ENCODE assay signal across 28 mouse cellular contexts in the genomic region with DNA sequence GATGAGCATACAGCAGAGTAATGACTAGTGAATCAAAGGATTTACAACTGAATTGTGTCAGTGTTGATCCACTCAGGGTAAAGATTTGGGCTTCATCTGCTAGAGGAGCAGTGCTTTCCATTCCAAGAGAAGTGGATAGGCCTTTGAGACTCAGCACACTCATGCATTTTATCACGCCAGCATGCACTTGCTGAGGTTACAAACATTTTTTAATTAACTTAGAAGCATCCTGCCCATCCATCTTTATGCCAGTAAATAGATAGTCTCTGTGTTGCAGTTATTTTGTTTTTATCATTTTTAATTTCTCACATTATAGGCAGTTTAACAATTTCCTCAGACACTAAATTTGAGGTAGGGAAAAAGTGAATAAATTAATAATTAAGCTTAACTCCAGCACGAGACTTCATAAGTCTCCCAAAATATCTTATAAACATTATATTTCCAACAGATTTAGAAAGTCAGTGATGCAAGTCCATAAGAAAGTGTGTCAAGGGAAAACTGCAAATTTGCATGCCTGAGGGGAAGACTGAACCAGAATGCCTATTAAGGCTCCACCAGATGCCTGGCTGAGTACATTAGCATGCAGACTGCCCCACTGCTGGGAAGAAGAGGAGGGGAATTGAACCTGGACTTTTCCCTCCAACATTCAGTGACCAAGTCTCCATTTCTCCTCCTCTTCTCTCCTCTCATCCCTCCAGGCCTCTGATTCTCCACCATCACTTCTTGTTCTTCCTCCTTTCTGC.
DNase-seq lines count a peak whose midpoint lies in the region; ATAC-seq and TF ChIP-seq lines count a peak whose summit lies in the region.
"Had no signal": no experiment of that assay in that cellular context is flagged by ENCODE, and none has a peak within 500 bp of the region (broad histone marks: within the 10 kb centered on the region; RNA-seq: fewer than 3 reads in every experiment).

No protein-coding gene starts in this region.

- TF ChIP-seq POLR2A in brain, embryonic 14.5 days (IDR thresholded peaks at IDR 0.05; ENCODE audit: borderline replicate concordance, extremely low read depth, insufficient read depth, insufficient read length, poor library complexity, severe bottlenecking), result no peak

- H3K36me3 ChIP-seq in hindbrain, embryonic 13.5 days, result no peaks in the 10 kb centered on the region
- no peaks in the 10 kb centered on the region for H3K36me3 ChIP-seq in hindbrain, embryonic 10.5 days
- H3K36me3 ChIP-seq in midbrain, postnatal 0 days (ENCODE audit: insufficient read depth, low read length), result no peaks in the 10 kb centered on the region
- no peaks in the 10 kb centered on the region for H3K36me3 ChIP-seq in midbrain, embryonic 16.5 days (ENCODE audit: control insufficient read depth, insufficient read depth, low read length)
- H3K36me3 ChIP-seq in neural tube, embryonic 15.5 days, result no peaks in the 10 kb centered on the region
- H3K36me3 ChIP-seq: limb, embryonic 12.5 days; liver, embryonic 15.5 days; neural tube, embryonic 12.5 days had no signal

- peak; percentile 66; the same call in 1 of the 2 replicates for ATAC-seq in hindbrain, embryonic 13.5 days (ENCODE audit: low FRiP score)
- no peak for ATAC-seq in midbrain, postnatal 0 days (ENCODE audit: low FRiP score)
- no peak for ATAC-seq in midbrain, embryonic 16.5 days
- ATAC-seq in neural tube, embryonic 15.5 days (ENCODE audit: low FRiP score), result peak; percentile 79
- ATAC-seq: activated CD4-positive, CD25-positive, alpha-beta regulatory T cell, adult 4 months; forebrain, embryonic 16.5 days; intestine, postnatal 0 days had no signal

- H3K9me3 ChIP-seq in hindbrain, embryonic 13.5 days, result no peaks in the 10 kb centered on the region
- H3K9me3 ChIP-seq in hindbrain, embryonic 10.5 days, result no peaks in the 10 kb centered on the region
- H3K9me3 ChIP-seq in midbrain, postnatal 0 days (ENCODE audit: low read length), result no peaks in the 10 kb centered on the region
- no peaks in the 10 kb centered on the region for H3K9me3 ChIP-seq in midbrain, embryonic 16.5 days (replicated peaks; ENCODE audit: control insufficient read depth, low read length, poor library complexity, severe bottlenecking)
- no peaks in the 10 kb centered on the region for H3K9me3 ChIP-seq in neural tube, embryonic 15.5 days (replicated peaks)
- H3K9me3 ChIP-seq: limb, embryonic 12.5 days; liver, embryonic 15.5 days; neural tube, embryonic 12.5 days had no signal

- WGBS in hindbrain, embryonic 13.5 days, result 66% methylated on average over 2 of the region's 2 CpGs
- WGBS in hindbrain, embryonic 10.5 days, result 87% methylated on average over 2 of the region's 2 CpGs
- WGBS in midbrain, postnatal 0 days, result 59% methylated on average over 2 of the region's 2 CpGs
- 69% methylated on average over 2 of the region's 2 CpGs for WGBS in midbrain, embryonic 16.5 days
- WGBS in neural tube, embryonic 15.5 days, result 37% methylated on average over 2 of the region's 2 CpGs

- H3K4me2 ChIP-seq in hindbrain, embryonic 13.5 days, result no peak overlapping the region
- H3K4me2 ChIP-seq in midbrain, postnatal 0 days (ENCODE audit: low read depth, low read length, poor library complexity, severe bottlenecking), result no peak overlapping the region
- H3K4me2 ChIP-seq in midbrain, embryonic 16.5 days (ENCODE audit: low read length), result no peak overlapping the region
- H3K4me2 ChIP-seq in neural tube, embryonic 15.5 days, result no peak overlapping the region
- H3K4me2 ChIP-seq: limb, embryonic 12.5 days; liver, embryonic 15.5 days; lung, embryonic 14.5 days; neural tube, embryonic 12.5 days had no signal

- H3K27ac ChIP-seq in hindbrain, embryonic 13.5 days, result no peak overlapping the region
- no peak overlapping the region for H3K27ac ChIP-seq in hindbrain, embryonic 10.5 days
- no peak overlapping the region for H3K27ac ChIP-seq in midbrain, postnatal 0 days (ENCODE audit: low read depth, low read length)
- no peak overlapping the region for H3K27ac ChIP-seq in midbrain, embryonic 16.5 days (ENCODE audit: low read length)
- H3K27ac ChIP-seq in neural tube, embryonic 15.5 days (replicated peaks), result no peak overlapping the region
- H3K27ac ChIP-seq: limb, embryonic 12.5 days; liver, embryonic 15.5 days; neural tube, embryonic 12.5 days had no signal

- H3K9ac ChIP-seq in hindbrain, embryonic 13.5 days, result no peak overlapping the region
- H3K9ac ChIP-seq in midbrain, postnatal 0 days (replicated peaks; ENCODE audit: low read length, poor library complexity, severe bottlenecking), result no peak overlapping the region
- no peak overlapping the region for H3K9ac ChIP-seq in midbrain, embryonic 16.5 days (ENCODE audit: low read depth, low read length)
- H3K9ac ChIP-seq in neural tube, embryonic 15.5 days (replicated peaks), result no peak overlapping the region
- H3K9ac ChIP-seq: limb, embryonic 12.5 days; liver, embryonic 15.5 days; lung, embryonic 14.5 days; neural tube, embryonic 12.5 days had no signal

- H3K27me3 ChIP-seq in hindbrain, embryonic 13.5 days, result no peaks in the 10 kb centered on the region
- no peaks in the 10 kb centered on the region for H3K27me3 ChIP-seq in hindbrain, embryonic 10.5 days (ENCODE audit: insufficient read depth, poor library complexity, severe bottlenecking)
- H3K27me3 ChIP-seq in midbrain, postnatal 0 days (ENCODE audit: insufficient read depth, low read length), result no peaks in the 10 kb centered on the region
- no peaks in the 10 kb centered on the region for H3K27me3 ChIP-seq in midbrain, embryonic 16.5 days (ENCODE audit: control insufficient read depth, insufficient read depth, low read depth, low read length)
- no peaks in the 10 kb centered on the region for H3K27me3 ChIP-seq in neural tube, embryonic 15.5 days (replicated peaks)
- H3K27me3 ChIP-seq: limb, embryonic 12.5 days; liver, embryonic 15.5 days; neural tube, embryonic 12.5 days had no signal

- H3K4me1 ChIP-seq in hindbrain, embryonic 13.5 days (replicated peaks), result no peaks in the 10 kb centered on the region; the same call in 1 of the 2 replicates
- no peaks in the 10 kb centered on the region for H3K4me1 ChIP-seq in hindbrain, embryonic 10.5 days (replicated peaks)
- no peaks in the 10 kb centered on the region for H3K4me1 ChIP-seq in midbrain, postnatal 0 days (ENCODE audit: insufficient read depth, low read length)
- H3K4me1 ChIP-seq in midbrain, embryonic 16.5 days (ENCODE audit: control insufficient read depth, insufficient read depth, low read length), result no peaks in the 10 kb centered on the region
- H3K4me1 ChIP-seq in neural tube, embryonic 15.5 days, result no peaks in the 10 kb centered on the region
- H3K4me1 ChIP-seq: limb, embryonic 12.5 days; liver, embryonic 15.5 days; neural tube, embryonic 12.5 days had no signal

- no peak overlapping the region for H3K4me3 ChIP-seq in hindbrain, embryonic 13.5 days
- H3K4me3 ChIP-seq in hindbrain, embryonic 10.5 days, result no peak overlapping the region
- no peak overlapping the region for H3K4me3 ChIP-seq in midbrain, postnatal 0 days (ENCODE audit: low read depth, low read length)
- H3K4me3 ChIP-seq in midbrain, embryonic 16.5 days (ENCODE audit: low read depth, low read length), result no peak overlapping the region
- H3K4me3 ChIP-seq in neural tube, embryonic 15.5 days (replicated peaks), result no peak overlapping the region
- H3K4me3 ChIP-seq: erythroblast, embryonic 14.5 days; limb, embryonic 12.5 days; liver, embryonic 15.5 days; neural tube, embryonic 12.5 days had no signal

- DNase-seq in hindbrain, embryonic 10.5 days (ENCODE audit: low spot score), result no peak
- peak; percentile 12 for DNase-seq in midbrain, postnatal 0 days (ENCODE audit: low spot score)
- DNase-seq in brain, embryonic 14.5 days (ENCODE audit: low read depth), result peak; percentile 23
- no peak for DNase-seq in testis, postnatal 14 days (ENCODE audit: low spot score)
- DNase-seq: adrenal gland, adult 2 months; adrenal gland, postnatal 36 days; B cell, adult 2 months; cerebellum, postnatal 10 days; gastrocnemius, postnatal 10 days; heart, postnatal 14 days; kidney, adult 9 months; kidney, postnatal 10 days; lung, embryonic 14.5 days; lung, postnatal 14 days; right cerebral cortex, adult 18-20 months; spleen, adult 18-20 months; thymus, adult 18-20 months; thymus, postnatal 25 days had no signal

- no peak for TF ChIP-seq CTCF in midbrain, postnatal 0 days (IDR thresholded peaks at IDR 0.05)
- TF ChIP-seq CTCF in brain, embryonic 14.5 days (IDR thresholded peaks at IDR 0.05; ENCODE audit: borderline replicate concordance, extremely low read depth, insufficient read depth, insufficient read length), result no peak

Comparison
In these comparisons a context has a peak if more than half of its experiments do, and no peak if none do; other contexts are left out.
1. ATAC-seq: peak in hindbrain, embryonic 13.5 days (single experiment) and neural tube, embryonic 15.5 days (single experiment); none in midbrain, postnatal 0 days (single experiment) and midbrain, embryonic 16.5 days (single experiment).
2. DNase-seq: peak in midbrain, postnatal 0 days (single experiment) and brain, embryonic 14.5 days (single experiment); none in hindbrain, embryonic 10.5 days (single experiment) and testis, postnatal 14 days (single experiment).